Mouse (Mus musculus): Measurements from ENCODE around the gene Napb. TPM values are rescaled to one million over a fixed set of nuclear protein-coding genes. Genes with fewer than 3 reads are reported as not detected.

Gene Napb
- total RNA-seq, 4 experiments from 2014 or later, result 1.3 to 2.2 (median 1.4) TPM

DNA sequence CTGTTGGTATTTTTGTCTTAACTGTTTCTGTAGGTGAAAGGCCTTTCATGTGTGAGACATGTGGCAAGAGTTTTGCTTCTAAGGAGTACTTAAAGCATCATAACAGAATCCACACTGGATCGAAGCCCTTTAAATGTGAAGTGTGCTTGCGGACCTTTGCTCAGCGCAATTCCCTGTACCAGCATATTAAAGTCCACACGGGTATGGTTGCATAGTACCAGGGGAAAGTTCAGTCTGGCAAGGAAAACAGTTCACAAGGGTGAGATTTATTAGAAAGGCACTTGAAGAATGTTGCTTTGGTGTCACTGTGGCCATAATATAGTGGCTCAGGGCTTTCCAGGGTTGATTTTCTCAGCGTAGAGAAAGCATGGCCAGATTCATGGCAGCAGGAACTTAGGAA lies 44.3 kb downstream of the Napb start:
- DNase-seq (ENCODE audit: low spot score), result no peak

DNA sequence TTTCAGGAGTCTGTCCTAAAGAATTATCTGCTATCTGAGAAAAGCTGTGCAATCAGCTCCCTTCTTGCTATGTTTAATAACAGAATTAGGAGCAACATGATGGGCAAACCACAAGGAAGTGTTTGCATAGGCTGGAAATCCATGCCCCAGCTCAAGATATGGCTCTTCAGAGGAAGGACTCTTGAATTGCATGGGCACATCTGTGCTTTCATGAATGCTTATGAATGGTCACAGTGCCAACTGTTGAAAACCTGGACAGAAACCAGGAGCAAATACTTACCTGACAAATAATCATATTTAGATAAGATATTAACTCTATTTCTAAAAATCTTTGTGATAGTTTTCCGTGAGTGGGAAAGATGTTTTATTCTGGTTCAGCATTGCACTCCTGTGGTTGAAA lies 45.4 kb downstream of the Napb start:
- no peak for DNase-seq (ENCODE audit: low spot score)

DNA sequence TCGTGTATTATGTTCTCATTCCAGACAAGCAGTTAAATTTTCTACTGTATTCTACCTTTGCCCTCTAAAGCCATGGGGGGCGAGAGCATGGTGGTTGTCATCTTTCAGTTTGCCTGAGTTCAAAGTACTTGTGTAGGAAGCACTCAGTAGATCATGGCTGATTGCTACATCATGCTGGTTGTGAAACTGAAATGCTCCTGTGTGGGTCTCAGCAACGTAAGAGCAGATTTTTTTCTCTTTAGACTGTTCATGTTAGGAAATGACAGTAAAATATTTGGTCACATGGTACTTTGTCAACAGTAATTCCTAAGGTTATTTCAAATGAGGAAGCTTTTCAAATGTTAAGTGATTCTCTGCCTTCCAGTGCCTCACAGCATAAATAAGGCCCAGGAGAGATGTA lies 46.6 kb downstream of the Napb start:
- no peak for DNase-seq (ENCODE audit: low spot score)

DNA sequence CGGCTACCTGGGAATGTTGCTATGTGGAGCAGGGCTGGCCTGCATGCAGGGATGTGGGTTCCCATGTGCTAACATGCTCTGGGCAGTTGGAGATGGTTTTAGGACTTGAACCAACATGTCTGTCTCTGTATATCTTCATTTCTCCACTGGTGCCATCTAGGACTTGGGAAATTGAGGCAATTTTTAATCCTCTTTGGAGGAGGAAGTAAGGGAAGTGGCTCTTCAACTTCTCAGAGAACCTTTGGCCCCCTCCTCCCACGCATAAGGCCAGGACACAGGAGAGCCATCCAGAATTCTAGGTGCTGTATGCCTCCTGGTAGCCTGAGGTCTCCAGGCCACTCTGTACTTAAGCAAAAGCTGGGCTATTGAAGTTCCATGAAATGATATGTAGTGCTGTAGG lies 47.3 kb downstream of the Napb start:
- DNase-seq (ENCODE audit: low spot score), result no peak

DNA sequence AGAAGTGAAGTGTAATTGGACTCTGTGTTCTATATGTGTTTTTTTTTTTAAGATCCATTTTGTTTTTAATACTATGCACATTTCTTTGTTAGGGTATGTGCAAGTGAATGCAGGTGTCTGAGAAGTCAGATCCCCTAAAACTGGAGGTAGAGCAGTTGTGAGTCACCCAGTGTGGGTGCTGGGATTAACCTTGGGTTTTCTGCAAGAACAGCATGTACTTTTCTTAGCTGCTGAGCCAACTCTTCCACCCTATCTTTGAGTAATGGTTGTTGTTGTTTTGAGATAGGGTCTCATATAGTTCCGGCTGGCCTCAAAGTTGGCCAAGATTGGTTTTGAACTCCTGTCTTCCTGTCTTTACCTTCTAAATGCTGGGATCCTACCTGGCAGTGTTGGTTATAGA lies 49.2 kb downstream of the Napb start:
- no peak for DNase-seq (ENCODE audit: low spot score)

DNA sequence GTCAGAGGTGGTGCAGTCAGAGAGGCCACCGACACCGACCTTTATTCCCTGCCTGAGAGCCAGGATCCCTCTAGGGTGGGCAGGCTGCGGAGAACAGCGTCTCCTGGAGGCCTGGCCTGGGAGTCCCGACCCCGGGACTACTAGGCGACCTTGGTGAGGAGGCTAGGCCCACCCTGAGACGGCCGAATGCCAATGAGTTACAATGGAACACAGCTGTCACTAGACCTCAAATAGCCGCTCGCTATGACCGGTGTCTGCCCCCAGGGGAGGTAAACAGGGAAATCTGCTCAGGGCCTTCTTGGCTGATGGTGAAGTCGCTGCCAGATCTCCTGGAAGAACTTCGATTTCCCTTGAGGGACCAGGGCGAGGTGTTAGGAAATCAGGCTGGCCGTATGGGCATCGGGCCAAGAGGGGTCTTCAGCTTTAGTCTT lies 50.8 kb downstream of the Napb start:
- DNase-seq (ENCODE audit: low spot score), result peak; percentile 45

DNA sequence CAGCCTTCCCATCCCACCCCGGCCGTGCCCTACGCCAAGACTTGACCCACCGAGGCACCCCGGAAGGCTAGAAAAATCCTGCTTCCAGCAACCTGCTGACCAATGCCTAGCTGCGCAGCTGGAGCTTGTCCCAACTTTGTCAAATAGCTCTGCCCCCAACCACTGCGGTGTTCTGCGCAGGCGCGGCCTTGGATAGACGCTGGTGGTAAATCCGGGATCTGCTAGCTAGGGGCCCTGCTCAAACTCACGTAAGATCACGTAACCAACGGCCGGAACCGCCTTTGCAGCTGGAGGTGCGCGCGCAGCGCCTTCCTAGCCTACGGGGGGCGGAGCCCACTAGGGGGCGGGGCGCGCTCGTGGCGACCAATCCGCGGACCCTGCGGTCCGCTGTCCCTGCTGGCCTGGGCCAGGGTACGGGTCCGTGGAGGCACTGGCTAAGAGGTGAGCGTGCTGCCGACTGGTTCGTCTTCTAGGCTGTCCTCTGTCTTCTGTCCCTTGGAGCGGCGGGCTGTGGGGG lies 51.4 kb downstream of the Napb start, which contains the start of gene Gzf1:
TSS of gene Gzf1 (plus strand) at position 249 of the 517 bp plus-strand sequence.
- peak; percentile 99 for DNase-seq (ENCODE audit: low spot score)

DNA sequence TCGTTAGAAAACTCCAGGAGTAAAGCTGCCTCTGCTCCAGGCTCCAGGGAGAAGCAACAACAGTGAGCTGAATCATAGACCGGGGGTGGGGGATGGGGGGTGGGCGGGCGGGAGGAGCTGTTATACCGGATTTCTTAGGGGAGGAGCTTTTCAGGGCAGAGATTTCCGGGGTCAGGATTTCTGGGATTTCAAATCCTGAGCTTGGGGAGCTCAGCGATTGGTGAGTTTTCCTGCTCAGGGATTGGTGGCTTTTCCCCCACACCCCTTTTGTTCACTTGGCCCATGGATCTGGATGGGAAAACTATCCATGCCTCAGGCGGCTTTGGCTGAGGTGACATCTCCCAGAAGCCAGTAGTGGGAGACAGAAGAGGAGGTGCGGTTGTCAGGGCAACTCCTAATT lies 52.9 kb downstream of the Napb start:
- peak; percentile 69 for DNase-seq (ENCODE audit: low spot score)

DNA sequence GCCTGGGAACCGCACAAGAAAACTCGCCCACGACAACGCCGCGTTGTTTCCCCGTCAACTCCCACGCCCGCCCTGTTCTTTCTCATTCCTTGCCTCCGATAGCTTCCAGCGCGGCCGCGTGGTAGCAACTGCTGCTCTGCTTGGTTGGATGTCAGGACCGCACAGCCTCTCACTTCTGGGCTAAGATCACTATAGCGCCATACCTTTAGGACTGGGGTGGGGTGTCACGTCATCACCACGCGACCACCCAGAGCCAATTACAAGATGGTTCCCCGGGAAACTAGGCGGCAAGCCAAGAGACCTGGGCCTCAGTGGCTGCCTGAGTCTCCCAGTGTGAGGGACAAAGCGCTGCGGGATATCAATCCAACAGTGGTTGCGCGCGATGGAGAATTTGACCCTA lies 54.5 kb downstream of the Napb start:
- no peak for DNase-seq (ENCODE audit: low spot score)

DNA sequence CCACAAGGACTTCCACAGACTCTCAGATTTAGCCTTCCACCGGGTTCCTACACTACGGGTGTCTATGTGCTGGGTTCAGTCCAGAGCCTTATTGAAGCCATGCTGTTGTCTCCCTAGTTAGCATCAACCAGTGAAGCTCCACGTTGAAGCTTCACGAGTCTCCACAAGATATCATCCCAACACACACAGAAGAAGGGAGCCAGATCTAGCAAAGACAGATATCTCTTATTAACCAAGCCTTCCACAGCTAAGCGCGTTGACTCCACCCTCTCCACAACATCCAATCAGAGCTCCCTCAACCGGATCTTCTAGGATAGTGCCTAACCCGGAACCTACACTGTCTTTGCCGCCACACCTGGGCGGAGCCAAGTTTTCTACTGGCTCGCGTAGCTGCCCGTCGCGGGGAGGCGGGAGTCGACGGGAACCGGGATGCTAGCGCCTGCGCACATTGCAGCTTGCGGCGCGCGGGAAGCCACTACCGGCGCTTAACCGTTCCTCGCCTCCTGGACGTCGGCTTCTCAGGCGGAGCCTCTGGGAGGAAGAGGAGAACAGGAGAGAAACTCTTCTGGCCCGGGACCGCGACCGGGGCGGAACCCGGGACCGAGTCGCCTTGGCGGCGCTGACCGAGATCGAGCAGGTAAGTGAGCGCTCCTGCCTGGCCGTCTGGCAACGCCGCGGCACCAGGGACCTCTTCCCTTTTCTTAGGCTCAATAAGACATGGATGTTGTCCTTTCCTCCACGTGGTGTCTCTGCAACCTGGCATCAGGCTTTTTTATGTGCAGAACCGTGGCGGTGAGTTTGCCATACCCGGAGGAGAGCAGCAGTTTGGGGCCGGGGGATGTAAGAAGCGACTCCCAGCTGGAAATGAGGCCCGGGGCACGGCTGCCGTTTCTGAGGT lies 59.8 kb downstream of the Napb start, which contains the start of gene Nxt1:
TSS of gene Nxt1 (plus strand) at position 403 of the 898 bp plus-strand sequence.
- DNase-seq (ENCODE audit: low spot score), result peak; percentile 100

DNA sequence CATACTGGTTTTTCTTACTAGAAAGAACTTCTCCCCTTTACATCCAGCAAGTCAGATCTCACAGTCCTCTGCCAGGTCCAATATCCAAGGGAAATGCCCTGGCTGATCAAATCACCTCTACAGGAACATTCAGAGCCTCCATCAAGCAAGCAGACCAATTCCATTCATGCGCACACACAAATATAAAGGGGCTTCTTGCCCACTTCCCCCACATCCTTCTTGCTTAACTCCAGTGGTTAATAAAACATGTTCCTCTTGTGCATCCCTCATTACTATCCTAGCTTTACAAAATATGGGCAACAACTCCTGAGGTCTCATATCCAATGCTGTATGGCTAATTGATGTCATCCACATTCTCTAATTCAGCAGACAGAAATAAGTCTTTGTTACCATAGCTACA lies 68.8 kb downstream of the Napb start:
- DNase-seq (ENCODE audit: low spot score), result no peak

DNA sequence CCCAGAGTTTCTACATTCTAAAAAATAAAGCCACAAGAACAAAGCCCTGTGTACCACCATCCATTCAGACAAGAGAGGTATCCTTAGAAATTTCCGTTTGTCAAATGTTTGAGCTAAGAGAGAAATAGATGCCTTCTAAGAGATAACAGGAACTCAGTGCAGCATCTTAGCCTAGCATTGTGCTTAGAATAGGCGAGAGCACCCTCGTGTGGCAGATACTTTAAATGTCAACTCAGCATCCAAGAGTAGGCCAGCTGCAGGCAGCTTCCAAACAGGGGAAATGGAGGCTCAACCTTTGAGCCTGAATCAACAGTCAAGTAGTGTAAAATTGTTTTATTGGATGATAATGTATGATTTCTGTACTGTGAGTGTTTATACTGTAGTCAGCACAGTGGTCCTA lies 77.3 kb downstream of the Napb start:
- peak; percentile 68 for DNase-seq (ENCODE audit: low spot score)

DNA sequence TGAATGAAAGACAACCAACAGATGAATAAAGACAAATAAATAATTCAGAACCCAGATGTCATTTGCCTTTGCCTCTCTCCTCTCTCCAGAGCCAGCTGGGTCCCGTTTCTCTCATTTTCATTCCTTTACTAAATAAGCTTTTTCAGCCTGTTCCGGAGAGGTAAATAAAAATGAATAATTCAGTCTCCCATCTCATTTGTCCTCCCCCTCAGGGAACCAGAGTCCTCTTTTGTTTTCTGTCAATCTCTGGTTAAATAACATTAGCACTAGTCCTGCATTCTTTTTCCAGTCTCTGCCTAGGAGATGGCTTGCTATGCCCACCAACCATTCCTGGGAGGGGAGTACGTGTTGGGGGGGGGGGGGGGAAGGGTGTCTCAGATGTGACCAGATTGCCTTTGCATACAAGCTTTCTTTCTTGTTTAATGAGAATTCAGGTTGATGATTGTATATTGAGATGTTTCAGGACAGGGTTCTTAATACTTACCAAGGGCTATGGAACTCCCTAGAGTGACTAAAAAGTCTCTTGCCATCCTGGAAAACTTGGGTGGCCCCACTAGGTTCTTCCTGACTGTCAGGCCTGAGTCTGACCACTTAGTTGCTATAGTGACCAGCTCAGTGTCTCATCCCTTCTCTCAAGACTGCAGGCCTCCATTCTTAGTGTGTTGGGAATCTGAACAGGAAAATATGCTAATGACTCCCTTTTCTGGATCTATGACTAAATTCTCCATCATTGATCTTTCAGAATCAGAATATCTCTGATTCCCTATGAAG lies 81.5 kb downstream of the Napb start:
- no peak for DNase-seq (ENCODE audit: low spot score)

DNA sequence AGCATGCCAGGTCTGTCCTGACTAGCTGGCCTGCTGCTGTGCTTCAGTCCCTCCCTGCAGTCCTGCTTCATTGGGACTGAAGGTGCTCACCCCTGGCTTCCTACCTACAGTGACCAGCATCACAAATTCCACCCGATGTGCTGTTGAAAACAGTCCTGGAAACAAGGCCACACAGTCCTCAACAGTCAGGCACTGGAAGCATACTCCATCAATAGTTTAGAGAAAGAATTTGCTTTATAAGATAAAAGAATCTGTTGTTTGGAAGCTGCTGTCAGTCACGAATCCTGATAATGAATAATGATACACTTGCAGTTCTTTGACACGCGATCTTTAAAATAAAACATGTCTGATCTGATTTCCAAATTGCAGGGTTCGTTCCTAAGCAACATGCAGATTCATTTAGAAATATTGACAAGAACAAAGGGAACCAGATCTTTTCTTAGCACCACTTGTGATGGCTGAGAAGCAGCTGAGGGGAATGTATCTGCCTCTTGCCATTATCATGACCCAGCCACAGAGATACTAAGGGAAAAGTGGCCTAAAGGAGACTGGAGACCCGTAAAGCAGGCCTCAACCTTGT lies 87.8 kb downstream of the Napb start:
- DNase-seq (ENCODE audit: low spot score), result no peak

Other genes with a start within 250 kb of the Napb start
- 1 to 10 TPM; 5.6 to 9.1 (median 7.8) TPM for gene Nxt1, start 59.9 kb downstream of the Napb start, total RNA-seq (2022)
- 10 to 100 TPM; 26.2 to 34.0 (median 28.9) TPM for gene Gzf1, start 51.4 kb downstream of the Napb start, total RNA-seq (2022)
- gene Cstl1, start 17.9 kb upstream of the Napb start, total RNA-seq (2022), result not detected
- not detected for gene Cst11, start 39.0 kb upstream of the Napb start, total RNA-seq (2022)
- not detected for gene 8030411F24Rik, start 49.5 kb upstream of the Napb start, total RNA-seq (2022)
- 1 to 10 TPM in 1 of 4 experiments, under 1 TPM in 1, not detected in 2; 0.53 to 1.1 TPM for gene Cst12, start 56.9 kb upstream of the Napb start, total RNA-seq (2022)
- gene Cst8, start 66.3 kb upstream of the Napb start, total RNA-seq (2022), result not detected
- not detected for gene Cst13, start 87.6 kb upstream of the Napb start, total RNA-seq (2022)
- 1 to 10 TPM in 1 of 4 experiments, under 1 TPM in 3; 0.54 to 1.1 (median 0.83) TPM for gene Cst9, start 102.7 kb upstream of the Napb start, total RNA-seq (2022)
- 1 to 10 TPM in 2 of 4 experiments, under 1 TPM in 2; 0.63 to 1.4 (median 0.89) TPM for gene 9230104L09Rik, start 132.6 kb upstream of the Napb start, total RNA-seq (2022)
- 1,000 to 10,000 TPM in 1 of 4 experiments, 100 to 1,000 TPM in 3; 949 to 1,042 (median 983) TPM for gene Cst3, start 143.2 kb upstream of the Napb start, total RNA-seq (2022)

Measured in heart, adult 8-10 months (tissue).